Mouse (Mus musculus) small intestine, adult 2 months (tissue): ENCODE data around the gene Mical3.

Experiments used
- CTCF ChIP-seq: fragments of 200-500 bp; IDR thresholded peaks from 2 replicates; pipeline ENCODE4 v1.5.1; 2012; ENCODE audit warnings: low read depth, mild to moderate bottlenecking, control low read depth, inconsistent platforms, low read length, moderate library complexity, mixed read lengths; ENCODE audit not compliant: insufficient replicate concordance, insufficient read length; ENCODE audit errors: extremely low read depth
- POLR2A ChIP-seq: fragments of 200-500 bp; IDR thresholded peaks from 2 replicates; pipeline ENCODE4 v1.6.1; 2012; ENCODE audit warnings: low read depth, mild to moderate bottlenecking, control low read depth, inconsistent platforms, low read length, moderate library complexity

- TF ChIP-seq POLR2A, result no peak
- peak; percentile 32; the same call in 1 of the 2 replicates for TF ChIP-seq CTCF
Observed at GRCm38 (mm10) chr6:121013750-121014149, 117.0 kb downstream of the Mical3 start.
